Mouse (Mus musculus): ENCODE measurements around the gene Dhx29.

- no peak for TF ChIP-seq POLR2A (IDR thresholded peaks at IDR 0.05; ENCODE audit: low read depth, low read length)
- no peak for TF ChIP-seq CTCF (IDR thresholded peaks at IDR 0.05; ENCODE audit: borderline replicate concordance, insufficient read depth, low read length)
Measured at GRCm38 (mm10) chr13:112925976-112926375, 1.3 kb upstream of the Dhx29 start.
